Mouse (Mus musculus) MEL (cell line): ENCODE results near the gene Pxk. TPM values are rescaled to one million over a fixed set of nuclear protein-coding genes. Genes with fewer than 3 reads are reported as not detected.

Source experiments
- DNase-seq: peaks from one replicate; pipeline ENCODE4 v3.0.0; 2011; ENCODE audit warnings: low read depth, low spot score
- H3K27ac ChIP-seq: 2 replicates; pipeline ENCODE4 v1.5.1; 2012; ENCODE audit warnings: low read depth, mild to moderate bottlenecking, control low read depth, low read length, moderate library complexity; ENCODE audit not compliant: control insufficient read depth
- H3K27me3 ChIP-seq, 2 experiments: fragments of 150-350 bp in 1 of 2; sonication (generic) in 1 of 2; 2 replicates each; pipeline ENCODE4 v1.6.1; 2012; ENCODE audit warnings: low read length in 2 of 2, mild to moderate bottlenecking in 2 of 2, improper control_type of control experiment in 1 of 2, moderate library complexity in 1 of 2; ENCODE audit not compliant: insufficient read depth in 2 of 2, control insufficient read depth in 1 of 2
- H3K36me3 ChIP-seq, 2 experiments: 2 replicates each; pipeline ENCODE4 v1.6.1; 2012 to 2014; ENCODE audit warnings: low read length in 2 of 2, improper control_type of control experiment in 1 of 2, inconsistent platforms in 1 of 2, mild to moderate bottlenecking in 1 of 2; ENCODE audit not compliant: insufficient read depth in 2 of 2, control insufficient read depth in 1 of 2
- H3K4me1 ChIP-seq, 2 experiments: fragments of 150-350 bp in 1 of 2; sonication (generic) in 1 of 2; 2 replicates each; pipeline ENCODE4 v1.6.1; 2012; ENCODE audit warnings: low read length in 2 of 2, improper control_type of control experiment in 1 of 2, mild to moderate bottlenecking in 1 of 2; ENCODE audit not compliant: insufficient read depth in 2 of 2, control insufficient read depth in 1 of 2
- H3K4me3 ChIP-seq, 2 experiments: fragments of 150-350 bp in 1 of 2; sonication (generic) in 1 of 2; 2 replicates each; pipeline ENCODE4 v1.5.1; 2012; ENCODE audit warnings: low read depth in 2 of 2, low read length in 2 of 2, mild to moderate bottlenecking in 2 of 2, moderate library complexity in 2 of 2, control low read depth in 1 of 2, improper control_type of control experiment in 1 of 2; ENCODE audit not compliant: control insufficient read depth in 1 of 2, insufficient read depth in 1 of 2
- H3K79me2 ChIP-seq: 2 replicates; pipeline ENCODE4 v1.6.1; 2012; ENCODE audit warnings: mild to moderate bottlenecking, low read length, moderate library complexity; ENCODE audit not compliant: control insufficient read depth, poor library complexity, insufficient read depth
- H3K9ac ChIP-seq: 2 replicates; pipeline ENCODE4 v1.6.1; 2012; ENCODE audit warnings: low read depth, mild to moderate bottlenecking, control low read depth, low read length, moderate library complexity; ENCODE audit not compliant: control insufficient read depth, poor library complexity, severe bottlenecking
- H3K9me3 ChIP-seq: fragments of 150-350 bp; sonication (generic); replicated peaks from 2 replicates; pipeline ENCODE4 v1.6.1; 2012; ENCODE audit warnings: mild to moderate bottlenecking, low read length, improper control_type of control experiment, moderate library complexity; ENCODE audit not compliant: insufficient read depth
- BHLHE40 ChIP-seq: IDR thresholded peaks from 2 replicates; pipeline ENCODE4 v1.6.1; 2012; ENCODE audit warnings: low read depth, mild to moderate bottlenecking, inconsistent platforms, low read length, improper control_type of control experiment, borderline replicate concordance
- CHD2 ChIP-seq: IDR thresholded peaks from 2 replicates; pipeline ENCODE4 v1.6.1; 2011; ENCODE audit warnings: low read length, improper control_type of control experiment
- E2F4 ChIP-seq: IDR thresholded peaks from 2 replicates; pipeline ENCODE4 v1.6.1; 2011; ENCODE audit warnings: low read depth, low read length, improper control_type of control experiment, borderline replicate concordance
- ELF1 ChIP-seq: IDR thresholded peaks from 2 replicates; pipeline ENCODE4 v1.6.1; 2014; ENCODE audit warnings: low read depth, mild to moderate bottlenecking, inconsistent platforms, low read length, improper control_type of control experiment, moderate library complexity
- EP300 ChIP-seq, 2 experiments: IDR thresholded peaks; 2 replicates each; pipeline ENCODE4 v1.6.1; 2011; ENCODE audit warnings: improper control_type of control experiment in 2 of 2, low read length in 2 of 2, low read depth in 1 of 2, mild to moderate bottlenecking in 1 of 2
- ETS1 ChIP-seq: IDR thresholded peaks from 2 replicates; pipeline ENCODE4 v1.6.1; 2012; ENCODE audit warnings: low read depth, mild to moderate bottlenecking, inconsistent platforms, low read length, improper control_type of control experiment, moderate library complexity
- HCFC1 ChIP-seq: IDR thresholded peaks from 2 replicates; pipeline ENCODE4 v1.6.1; 2012; ENCODE audit warnings: low read depth, mild to moderate bottlenecking, inconsistent platforms, low read length, improper control_type of control experiment, moderate library complexity
- JUND ChIP-seq: IDR thresholded peaks from 2 replicates; pipeline ENCODE4 v1.6.1; 2011; ENCODE audit warnings: low read depth, mild to moderate bottlenecking, improper control_type of control experiment, low read length
- MAFK ChIP-seq: IDR thresholded peaks from 2 replicates; pipeline ENCODE4 v1.6.1; 2011; ENCODE audit warnings: low read depth, mild to moderate bottlenecking, low read length, improper control_type of control experiment, borderline replicate concordance
- MAX ChIP-seq: IDR thresholded peaks from 2 replicates; pipeline ENCODE4 v1.6.1; 2011; ENCODE audit warnings: low read length, improper control_type of control experiment
- MXI1 ChIP-seq: IDR thresholded peaks from 2 replicates; pipeline ENCODE4 v1.6.1; 2011; ENCODE audit warnings: mild to moderate bottlenecking, low read depth, low read length, improper control_type of control experiment
- MYB ChIP-seq: IDR thresholded peaks from 2 replicates; pipeline ENCODE4 v1.6.1; 2011; ENCODE audit warnings: mild to moderate bottlenecking, low read depth, low read length, improper control_type of control experiment
- MYC ChIP-seq: IDR thresholded peaks from 2 replicates; pipeline ENCODE4 v1.6.1; 2011; ENCODE audit warnings: low read depth, mild to moderate bottlenecking, low read length, improper control_type of control experiment, moderate library complexity
- NELFE ChIP-seq: IDR thresholded peaks from 2 replicates; pipeline ENCODE4 v1.6.1; 2011; ENCODE audit warnings: low read depth, low read length, improper control_type of control experiment
- NRF1 ChIP-seq: IDR thresholded peaks from 2 replicates; pipeline ENCODE4 v1.6.1; 2014; ENCODE audit warnings: low read depth, mild to moderate bottlenecking, inconsistent platforms, low read length, improper control_type of control experiment, moderate library complexity; ENCODE audit not compliant: poor library complexity, insufficient read depth, severe bottlenecking
- POLR2A ChIP-seq, 2 experiments: IDR thresholded peaks; 2 replicates each; pipeline ENCODE4 v1.6.1; 2011 to 2012; ENCODE audit warnings: low read length in 2 of 2, mild to moderate bottlenecking in 2 of 2, control low read depth in 1 of 2, improper control_type of control experiment in 1 of 2, low read depth in 1 of 2, moderate library complexity in 1 of 2; ENCODE audit not compliant: control insufficient read depth in 1 of 2, insufficient read depth in 1 of 2, poor library complexity in 1 of 2
- POLR2AphosphoS2 ChIP-seq: IDR thresholded peaks from 2 replicates; pipeline ENCODE4 v1.6.1; 2011; ENCODE audit warnings: low read length, improper control_type of control experiment
- RAD21 ChIP-seq: IDR thresholded peaks from 2 replicates; pipeline ENCODE4 v1.6.1; 2011; ENCODE audit warnings: mild to moderate bottlenecking, low read depth, low read length, improper control_type of control experiment
- RCOR1 ChIP-seq: IDR thresholded peaks from 2 replicates; pipeline ENCODE4 v1.6.1; 2012; ENCODE audit warnings: low read depth, mild to moderate bottlenecking, inconsistent platforms, low read length, improper control_type of control experiment
- SIN3A ChIP-seq: IDR thresholded peaks from 2 replicates; pipeline ENCODE4 v1.6.1; 2012; ENCODE audit warnings: low read length, improper control_type of control experiment, inconsistent platforms
- TBP ChIP-seq: IDR thresholded peaks from 2 replicates; pipeline ENCODE4 v1.8.0; 2011; ENCODE audit warnings: low read depth, low read length, improper control_type of control experiment
- TCF12 ChIP-seq: IDR thresholded peaks from 2 replicates; pipeline ENCODE4 v1.6.1; 2014; ENCODE audit warnings: low read depth, mild to moderate bottlenecking, inconsistent platforms, low read length, improper control_type of control experiment, moderate library complexity
- UBTF ChIP-seq: IDR thresholded peaks from 2 replicates; pipeline ENCODE4 v1.6.1; 2012; ENCODE audit warnings: low read depth, mild to moderate bottlenecking, inconsistent platforms, low read length, improper control_type of control experiment, moderate library complexity, borderline replicate concordance; ENCODE audit not compliant: insufficient read depth
- USF1 ChIP-seq: IDR thresholded peaks from 2 replicates; pipeline ENCODE4 v1.6.1; 2014; ENCODE audit warnings: low read depth, mild to moderate bottlenecking, inconsistent platforms, low read length, improper control_type of control experiment, moderate library complexity
- polyA plus RNA-seq, 2 experiments: library from polyadenylated mRNA; stranded (reverse) in 1 of 2; unstranded in 1 of 2; fragments of >175 nt in 1 of 2; fragments of >200 nt in 1 of 2; gene quantifications; 2 replicates each; pipeline versions ENCODE4 v1.2.1 to v1.2.4; 2012; ENCODE audit warnings: low replicate concordance in 2 of 2, low read depth in 1 of 2; ENCODE audit not compliant: insufficient read length in 2 of 2, insufficient read depth in 1 of 2, missing spikeins in 1 of 2
- total RNA-seq: library from RNA; depleted of rRNA; stranded (reverse); fragments of 300-350 nt; gene quantifications from 2 replicates; pipeline ENCODE4 v1.2.3, GENCODE M21; 2012

The Pxk gene
- total and polyA plus RNA-seq, 3 experiments, result 5.9 to 12.9 TPM; not detected in 1

DNA sequence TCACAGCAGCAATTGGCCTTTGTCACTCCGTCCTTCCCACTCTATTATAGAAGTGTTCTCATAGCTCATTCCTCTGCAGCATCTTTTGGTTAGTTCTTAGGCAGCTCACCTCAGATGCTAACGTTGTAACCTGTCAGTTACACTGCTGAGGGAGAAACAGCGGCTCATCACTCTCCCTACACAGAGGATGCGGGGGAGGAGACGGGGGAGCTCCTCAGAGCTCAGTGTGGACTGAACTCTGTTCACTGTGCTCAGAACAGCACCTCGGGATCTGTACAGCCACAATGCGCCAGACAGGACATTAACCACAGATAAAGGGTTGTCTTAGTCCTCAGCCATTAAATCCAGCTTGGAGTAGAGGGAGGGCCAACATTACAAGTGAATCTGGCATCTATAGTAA is 66.5 kb downstream of the Pxk start:
- no peaks in the 10 kb centered on the region for H3K4me1 ChIP-seq
- no peak overlapping the region for H3K27ac ChIP-seq
- peaks cover 0 to 3% of the 10 kb centered on the region in 2 experiments; a peak in 3 of 4 replicates for H3K36me3 ChIP-seq
- no peaks in the 10 kb centered on the region for H3K27me3 ChIP-seq
- no peaks in the 10 kb centered on the region for H3K79me2 ChIP-seq
- DNase-seq, result no peak
- H3K9ac ChIP-seq, result no peak overlapping the region
- H3K9me3 ChIP-seq, result no peaks in the 10 kb centered on the region
- H3K4me3 ChIP-seq, result no peak overlapping the region
- TF ChIP-seq NELFE, result no peak
- no peak for TF ChIP-seq TBP
- TF ChIP-seq USF1, result no peak
- TF ChIP-seq UBTF, result no peak
- no peak for TF ChIP-seq JUND
- no peak for TF ChIP-seq RAD21

GRCm38 (mm10) chr14:8172507-8173410 is 74.7 kb downstream of the Pxk start, which contains the start of gene Pdhb:
TSS of gene Pdhb (minus strand) at chr14:8173025.
- Histone ChIP-seq H3K36me3 (peaks cover 6 to 9% of the 10 kb centered on the region in 2 experiments), H3K79me2 (peaks cover 11% of the 10 kb centered on the region), H3K27ac (peak within 1 kb of the TSS; percentile 60), H3K27me3 (no peaks in the 10 kb centered on the region; a peak in 1 of 4 replicates), H3K4me1 (peaks cover 0 to 4% of the 10 kb centered on the region in 2 experiments; a peak in 1 of 4 replicates), H3K9ac (peak within 1 kb of the TSS; percentile 92), H3K4me3 (peak within 1 kb of the TSS; percentile 81 to 99), H3K9me3 (no peaks in the 10 kb centered on the region)
- TF ChIP-seq USF1, result peak; percentile 31; the same call in 1 of the 2 replicates
- TF ChIP-seq POLR2A (IDR thresholded peaks at IDR 0.05; ENCODE audit: control insufficient read depth in 1 of 2, insufficient read depth in 1 of 2, low read depth in 1 of 2, low read length in 2 of 2, poor library complexity in 1 of 2), result peak; percentile 62 to 79
- peak; percentile 62 for TF ChIP-seq ETS1
- peak; percentile 28; the same call in 1 of the 2 replicates for TF ChIP-seq MYB
- peak; percentile 55; the same call in 1 of the 2 replicates for TF ChIP-seq MYC
- no peak for TF ChIP-seq EP300 (IDR thresholded peaks at IDR 0.05; ENCODE audit: low read depth in 1 of 2, low read length in 2 of 2)
- TF ChIP-seq RCOR1, result no peak
- no peak for TF ChIP-seq ELF1
- TF ChIP-seq SIN3A, result peak; percentile 78
- TF ChIP-seq MAFK, result no peak
- peak; percentile 79 for TF ChIP-seq HCFC1
- 0 out of 2 replicates have a peak, but pooled peaks have one; percentile 9 for TF ChIP-seq TCF12
- peak; percentile 26; the same call in 1 of the 2 replicates for TF ChIP-seq CHD2
- TF ChIP-seq MXI1, result peak; percentile 90
- peak; percentile 59; the same call in 1 of the 2 replicates for TF ChIP-seq POLR2AphosphoS2
- TF ChIP-seq NELFE, result peak; percentile 70
- no peak for TF ChIP-seq E2F4
- peak; percentile 85 for TF ChIP-seq TBP
- peak; percentile 38; the same call in 1 of the 2 replicates for TF ChIP-seq NRF1
- TF ChIP-seq MAX, result peak; percentile 62; the same call in 1 of the 2 replicates
- TF ChIP-seq BHLHE40, result peak; percentile 87
- DNase-seq, result peak; percentile 99
